Mouse (Mus musculus) heart, embryonic 15.5 days (tissue): ENCODE measurements at regions not wholly inside any gene's neighbourhood (a gene's known extent, or its start where the extent isn't known, plus 50 kb on each side); places are given as distances from the start of the nearest gene placed in this dataset.

Experiments
- ATAC-seq: fragments of 200-750 bp; cut with Nextera tagmentation; replicated peaks from 2 replicates; pipeline ENCODE4 v1.8.0; 2017; ENCODE audit warnings: low read depth, moderate TSS enrichment; ENCODE audit not compliant: insufficient number of reproducible peaks, insufficient read depth, low FRiP score
- H3K27ac ChIP-seq: fragments of 300-500 bp; sonication (generic); 2 replicates; pipeline ENCODE4 v1.5.1; 2015; ENCODE audit warnings: mild to moderate bottlenecking, inconsistent platforms
- H3K27me3 ChIP-seq: fragments of 300-500 bp; sonication (generic); 2 replicates; pipeline ENCODE4 v1.6.1; 2015; ENCODE audit warnings: inconsistent platforms
- H3K36me3 ChIP-seq: fragments of 300-500 bp; sonication (generic); 2 replicates; pipeline ENCODE4 v1.6.1; 2015; ENCODE audit warnings: mild to moderate bottlenecking, inconsistent platforms
- H3K4me1 ChIP-seq: fragments of 300-500 bp; sonication (generic); replicated peaks from 2 replicates; pipeline ENCODE4 v1.6.1; 2015; ENCODE audit warnings: inconsistent platforms
- H3K4me2 ChIP-seq: fragments of 300-500 bp; sonication (generic); 2 replicates; pipeline ENCODE4 v1.6.1; 2015; ENCODE audit warnings: inconsistent platforms, mild to moderate bottlenecking, moderate library complexity
- H3K4me3 ChIP-seq: fragments of 300-500 bp; sonication (generic); 2 replicates; pipeline ENCODE4 v1.5.1; 2015; ENCODE audit warnings: mild to moderate bottlenecking, inconsistent platforms
- H3K9ac ChIP-seq: fragments of 300-500 bp; sonication (generic); 2 replicates; pipeline ENCODE4 v1.6.1; 2015; ENCODE audit warnings: mild to moderate bottlenecking, inconsistent platforms
- H3K9me3 ChIP-seq: fragments of 300-500 bp; sonication (generic); replicated peaks from 2 replicates; pipeline ENCODE4 v1.6.1; 2016; ENCODE audit warnings: inconsistent platforms
- WGBS: fragments of 180-500 bp; shearing (Covaris S2); methylation state at CpG from one replicate; pipeline ENCODE4 v1.1.7; 2015; ENCODE audit warnings: mixed read lengths; 5-methylcytosine and 5-hydroxymethylcytosine counted together

GRCm38 (mm10) chr5:119518506-119519252 is 151.8 kb upstream of the Tbx3 start:
- no peak overlapping the region for H3K9ac ChIP-seq
- ATAC-seq, result no peak
- 0 out of 2 replicates have a peak, but pooled peaks cover 2% of the 10 kb centered on the region for H3K27me3 ChIP-seq
- no peaks in the 10 kb centered on the region for H3K36me3 ChIP-seq
- no peaks in the 10 kb centered on the region for H3K4me1 ChIP-seq
- no peaks in the 10 kb centered on the region for H3K9me3 ChIP-seq
- H3K27ac ChIP-seq, result no peak overlapping the region
- H3K4me3 ChIP-seq, result no peak overlapping the region
- WGBS, result 69% methylated on average over 19 of the region's 19 CpGs
- H3K4me2 ChIP-seq, result no peak overlapping the region

GRCm38 (mm10) chr5:119524171-119524570 is 146.3 kb upstream of the Tbx3 start:
- Histone ChIP-seq H3K36me3 (no peaks in the 10 kb centered on the region), H3K27me3 (0 out of 2 replicates have a peak, but pooled peaks cover 2% of the 10 kb centered on the region), H3K9ac (no peak overlapping the region), H3K4me3 (no peak overlapping the region), H3K4me1 (no peaks in the 10 kb centered on the region), H3K4me2 (no peak overlapping the region), H3K9me3 (no peaks in the 10 kb centered on the region), H3K27ac (no peak overlapping the region)
- ATAC-seq, result no peak
- 56% methylated on average over 4 of the region's 4 CpGs for WGBS

GRCm38 (mm10) chr5:119525960-119526359 is 144.5 kb upstream of the Tbx3 start:
- no peak for ATAC-seq
- no peaks in the 10 kb centered on the region for H3K4me1 ChIP-seq
- H3K4me2 ChIP-seq, result no peak overlapping the region
- 0 out of 2 replicates have a peak, but pooled peaks cover 8% of the 10 kb centered on the region for H3K27me3 ChIP-seq
- no peaks in the 10 kb centered on the region for H3K36me3 ChIP-seq
- no peaks in the 10 kb centered on the region for H3K9me3 ChIP-seq
- 61% methylated on average over 5 of the region's 5 CpGs for WGBS
- H3K27ac ChIP-seq, result no peak overlapping the region
- H3K9ac ChIP-seq, result no peak overlapping the region
- no peak overlapping the region for H3K4me3 ChIP-seq

DNA sequence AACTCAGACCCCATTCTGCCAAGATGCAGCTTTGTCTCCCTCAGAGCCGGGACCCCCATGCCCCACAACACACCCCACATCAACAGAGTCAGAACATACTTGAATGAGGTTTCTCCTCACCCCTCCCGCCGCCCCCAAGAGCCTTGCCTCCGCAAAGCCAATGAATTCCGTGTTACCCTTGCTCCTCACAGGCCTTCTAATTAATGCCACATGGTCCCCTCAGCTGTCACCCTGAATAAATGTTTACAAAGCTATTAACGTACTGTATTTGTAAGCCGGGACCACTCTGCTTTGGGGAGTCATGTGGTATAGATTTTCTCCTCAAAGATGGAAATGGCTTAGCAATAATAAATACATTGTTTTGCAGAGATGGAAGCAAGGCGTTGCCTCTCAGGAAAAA is 140.5 kb upstream of the Tbx3 start:
- 56% methylated on average over 8 of the region's 8 CpGs for WGBS
- ATAC-seq, result no peak
- Histone ChIP-seq H3K4me2 (no peak overlapping the region), H3K27me3 (0 out of 2 replicates have a peak, but pooled peaks cover 6% of the 10 kb centered on the region), H3K9ac (no peak overlapping the region), H3K4me1 (no peaks in the 10 kb centered on the region), H3K27ac (no peak overlapping the region), H3K36me3 (no peaks in the 10 kb centered on the region), H3K9me3 (no peaks in the 10 kb centered on the region), H3K4me3 (no peak overlapping the region)

DNA sequence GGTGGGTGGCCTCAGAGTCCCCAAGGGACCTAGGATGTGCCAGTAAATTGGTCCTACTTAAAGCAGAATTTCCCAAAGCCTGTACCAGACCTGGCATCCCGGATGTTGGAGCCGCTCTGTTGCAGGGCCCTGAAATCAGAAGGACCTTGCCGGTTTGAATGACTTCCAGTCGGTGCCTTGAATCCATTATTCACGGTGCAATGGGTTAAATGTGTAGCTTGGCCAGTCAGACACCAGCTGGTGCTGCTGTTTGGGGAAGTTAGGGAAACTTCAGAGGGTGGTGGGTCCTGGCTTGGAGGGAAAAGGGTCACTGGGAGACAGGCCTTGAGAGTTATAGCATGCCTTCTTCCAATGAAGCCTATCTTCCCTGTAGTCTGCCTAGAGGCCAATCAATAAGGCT is 135.5 kb upstream of the Tbx3 start:
- WGBS, result 81% methylated on average over 5 of the region's 5 CpGs
- no peak for ATAC-seq

DNA sequence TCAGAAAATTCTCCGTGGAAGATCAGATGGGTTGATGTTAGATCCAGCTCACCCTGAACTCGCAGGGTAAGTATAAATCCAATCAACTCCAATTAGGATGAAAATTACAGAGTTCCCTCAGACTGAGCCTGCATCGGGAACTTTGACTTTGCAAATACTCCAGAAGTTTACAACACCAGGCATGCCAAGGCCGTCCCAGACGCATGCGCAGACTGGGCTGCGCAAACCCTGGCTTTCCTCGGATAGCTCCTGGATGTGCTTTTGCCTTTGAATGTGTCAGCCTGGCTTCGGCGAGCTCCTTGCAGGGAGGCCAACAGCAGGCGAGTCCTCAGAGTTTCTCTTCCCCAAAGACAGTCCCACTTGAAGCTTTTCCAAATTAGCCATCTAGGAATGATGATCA is 127.6 kb upstream of the Tbx3 start:
- 84% methylated on average over 11 of the region's 11 CpGs for WGBS
- Histone ChIP-seq H3K36me3 (no peaks in the 10 kb centered on the region), H3K4me1 (no peaks in the 10 kb centered on the region), H3K27ac (no peak overlapping the region), H3K27me3 (peaks cover 19% of the 10 kb centered on the region), H3K9me3 (no peaks in the 10 kb centered on the region), H3K4me3 (no peak overlapping the region), H3K9ac (no peak overlapping the region), H3K4me2 (no peak overlapping the region)
- no peak for ATAC-seq

More for the DNA sequence above, 135.5 kb upstream of the Tbx3 start:
- Histone ChIP-seq H3K27ac (no peak overlapping the region), H3K4me1 (no peaks in the 10 kb centered on the region), H3K27me3 (peaks cover 2% of the 10 kb centered on the region), H3K9me3 (no peaks in the 10 kb centered on the region), H3K36me3 (no peaks in the 10 kb centered on the region), H3K4me2 (no peak overlapping the region), H3K4me3 (no peak overlapping the region), H3K9ac (no peak overlapping the region)

DNA sequence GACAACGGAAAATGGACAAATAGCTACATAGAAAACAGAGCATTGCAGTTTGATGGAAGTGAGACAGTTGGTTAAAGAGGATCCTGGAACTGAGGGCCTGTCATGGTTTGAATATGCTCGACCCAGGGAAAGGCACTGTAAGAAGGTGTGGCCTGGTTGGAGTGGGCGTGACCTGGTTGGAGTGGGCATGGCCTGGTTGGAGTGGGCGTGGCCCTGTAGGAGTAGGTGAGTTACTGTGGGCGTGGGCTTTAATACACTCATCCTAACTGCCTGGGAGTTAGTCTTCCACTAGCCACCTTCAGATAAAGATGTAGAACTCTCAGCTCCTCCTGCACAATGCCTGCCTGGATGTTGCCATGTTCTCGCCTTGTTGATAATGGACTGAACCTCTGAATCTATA is 126.8 kb upstream of the Tbx3 start:
- Histone ChIP-seq H3K9ac (no peak overlapping the region), H3K27ac (no peak overlapping the region), H3K9me3 (no peaks in the 10 kb centered on the region), H3K4me2 (no peak overlapping the region), H3K4me3 (no peak overlapping the region), H3K4me1 (no peaks in the 10 kb centered on the region), H3K36me3 (no peaks in the 10 kb centered on the region), H3K27me3 (peaks cover 25% of the 10 kb centered on the region)
- ATAC-seq, result no peak
- WGBS, result 89% methylated on average over 6 of the region's 6 CpGs

- Histone ChIP-seq H3K4me1 (no peaks in the 10 kb centered on the region), H3K27me3 (peaks cover 25% of the 10 kb centered on the region), H3K27ac (no peak overlapping the region), H3K9ac (no peak overlapping the region), H3K9me3 (no peaks in the 10 kb centered on the region), H3K4me2 (no peak overlapping the region), H3K36me3 (no peaks in the 10 kb centered on the region), H3K4me3 (no peak overlapping the region)
- no peak for ATAC-seq
- 34% methylated on average over 11 of the region's 11 CpGs for WGBS
These were observed 125.8 kb upstream of the Tbx3 start for GRCm38 (mm10) chr5:119544681-119545080.

GRCm38 (mm10) chr5:119547070-119547469 is 123.4 kb upstream of the Tbx3 start:
- H3K27ac ChIP-seq, result no peak overlapping the region
- H3K27me3 ChIP-seq, result peaks cover 21% of the 10 kb centered on the region
- WGBS, result 71% methylated on average over 19 of the region's 19 CpGs
- H3K36me3 ChIP-seq, result no peaks in the 10 kb centered on the region
- H3K4me2 ChIP-seq, result no peak overlapping the region
- no peaks in the 10 kb centered on the region for H3K4me1 ChIP-seq
- no peak for ATAC-seq
- no peak overlapping the region for H3K9ac ChIP-seq
- H3K4me3 ChIP-seq, result no peak overlapping the region
- no peaks in the 10 kb centered on the region for H3K9me3 ChIP-seq

- no peaks in the 10 kb centered on the region for H3K36me3 ChIP-seq
- H3K9me3 ChIP-seq, result no peaks in the 10 kb centered on the region
- 54% methylated on average over 6 of the region's 6 CpGs for WGBS
- no peaks in the 10 kb centered on the region for H3K4me1 ChIP-seq
- no peak overlapping the region for H3K4me2 ChIP-seq
- H3K4me3 ChIP-seq, result no peak overlapping the region
- no peak overlapping the region for H3K27ac ChIP-seq
- H3K9ac ChIP-seq, result no peak overlapping the region
- H3K27me3 ChIP-seq, result peaks cover 28% of the 10 kb centered on the region
- ATAC-seq, result no peak
These were observed 119.6 kb upstream of the Tbx3 start for GRCm38 (mm10) chr5:119550916-119551315.

GRCm38 (mm10) chr5:119553469-119553868 is 117.0 kb upstream of the Tbx3 start:
- no peak overlapping the region for H3K4me3 ChIP-seq
- no peaks in the 10 kb centered on the region for H3K36me3 ChIP-seq
- ATAC-seq, result no peak
- no peak overlapping the region for H3K9ac ChIP-seq
- H3K4me2 ChIP-seq, result no peak overlapping the region
- no peaks in the 10 kb centered on the region for H3K9me3 ChIP-seq
- WGBS, result 59% methylated on average over 5 of the region's 5 CpGs
- no peaks in the 10 kb centered on the region for H3K4me1 ChIP-seq
- no peak overlapping the region for H3K27ac ChIP-seq
- H3K27me3 ChIP-seq, result peaks cover 12% of the 10 kb centered on the region; the same call in 1 of the 2 replicates

- ATAC-seq, result no peak
- Histone ChIP-seq H3K4me2 (no peak overlapping the region), H3K4me3 (no peak overlapping the region), H3K27me3 (peaks cover 15% of the 10 kb centered on the region; the same call in 1 of the 2 replicates), H3K36me3 (no peaks in the 10 kb centered on the region), H3K9ac (no peak overlapping the region), H3K27ac (no peak overlapping the region), H3K9me3 (no peaks in the 10 kb centered on the region), H3K4me1 (no peaks in the 10 kb centered on the region)
- WGBS, result 60% methylated on average over 5 of the region's 5 CpGs
These were observed 113.4 kb upstream of the Tbx3 start for GRCm38 (mm10) chr5:119557071-119557470.
